Mouse (Mus musculus) CD4-positive, CD25-positive, alpha-beta regulatory T cell, adult 4 months (primary cell): ENCODE data around the gene Bcas3. TPM values are rescaled to one million over a fixed set of nuclear protein-coding genes. Genes with fewer than 3 reads are reported as not detected.

Experiments used
- ATAC-seq: one replicate; pipeline ENCODE4 v1.8.0; 2017
- polyA plus RNA-seq, 2 experiments: library from polyadenylated mRNA; unstranded; fragments of 100-300 nt; shearing (Covaris generic); gene quantifications; one replicate each; pipeline ENCODE4 v1.2.1; 2017

Gene Bcas3
- polyA plus RNA-seq, 2 experiments from 2014 or later = 56.0 to 63.1 TPM

DNA sequence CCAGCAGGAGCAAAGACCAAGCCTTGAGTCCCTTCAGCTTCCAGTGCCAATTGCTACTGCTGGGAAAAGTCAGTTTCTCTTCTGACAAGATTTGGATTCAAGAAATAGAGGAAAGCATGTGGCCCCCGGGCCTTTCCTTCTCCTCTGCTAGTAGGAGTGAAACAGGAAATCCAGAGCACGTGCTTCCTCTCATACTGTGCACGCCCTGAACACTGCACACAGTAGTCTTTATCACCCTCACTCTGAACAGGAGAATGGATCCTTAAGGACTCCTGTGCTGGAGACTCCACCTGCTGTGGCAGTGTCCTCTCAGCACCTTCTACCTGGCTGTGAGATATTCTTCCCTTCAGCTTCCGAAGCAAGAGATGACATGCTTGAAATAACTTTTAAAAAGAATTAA, 458.3 kb downstream of the Bcas3 start:
- ATAC-seq = no peak

DNA sequence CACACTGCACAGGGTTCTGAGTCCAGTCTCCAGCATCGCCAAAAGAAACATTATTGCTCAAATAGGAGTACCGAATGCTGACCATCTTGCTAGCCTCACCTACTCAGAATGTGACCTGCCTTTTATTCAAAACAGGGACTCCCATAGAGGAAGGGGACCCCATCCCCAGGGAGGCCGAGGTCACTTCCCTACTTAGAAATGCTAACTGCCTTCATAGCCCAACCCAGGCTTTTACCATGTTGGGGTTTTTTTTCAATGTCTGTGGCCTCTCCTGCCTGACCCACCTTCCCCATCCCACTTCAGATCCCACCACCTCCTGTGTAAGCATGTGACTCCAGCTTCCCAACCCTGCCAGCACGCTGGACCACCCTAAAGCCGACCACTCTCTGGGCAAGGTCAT, 458.7 kb downstream of the Bcas3 start:
- ATAC-seq = no peak

DNA sequence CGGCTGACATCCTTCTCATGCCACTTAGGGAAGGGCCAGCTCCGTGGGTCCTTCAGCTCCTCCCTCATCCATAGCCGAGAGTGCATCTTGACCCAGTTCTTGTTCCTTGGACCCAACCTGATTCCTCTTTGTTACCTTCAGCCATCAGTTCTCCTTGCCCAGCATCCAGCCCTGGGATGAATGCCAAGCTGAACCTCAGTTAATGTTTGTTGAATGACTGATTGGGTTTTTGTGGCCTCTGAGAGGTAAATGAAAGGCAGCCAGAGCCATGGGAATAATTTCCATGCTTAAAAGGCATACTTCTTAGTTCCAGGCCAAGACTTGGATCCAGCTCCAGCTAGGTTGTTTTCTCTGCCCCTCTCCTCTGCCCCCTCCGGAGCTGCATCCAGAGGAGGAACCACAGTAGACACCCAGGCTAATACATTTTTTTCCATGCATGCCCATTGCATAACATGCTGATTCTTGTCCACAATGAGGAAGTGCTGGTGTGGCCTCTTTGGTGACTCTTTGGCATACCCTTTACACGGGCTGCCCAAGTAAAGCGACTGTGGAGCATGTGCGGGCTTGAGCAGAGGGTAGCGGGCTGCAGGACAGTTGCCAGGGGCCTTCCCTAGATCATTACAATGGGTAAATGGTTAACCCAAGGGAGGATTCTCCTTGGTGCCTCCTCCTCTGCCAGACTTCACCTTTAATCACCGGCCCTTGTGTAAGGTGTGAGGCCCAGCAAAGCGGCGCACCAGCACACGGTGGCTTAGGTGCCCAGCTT, 459.4 kb downstream of the Bcas3 start:
- ATAC-seq = no peak

DNA sequence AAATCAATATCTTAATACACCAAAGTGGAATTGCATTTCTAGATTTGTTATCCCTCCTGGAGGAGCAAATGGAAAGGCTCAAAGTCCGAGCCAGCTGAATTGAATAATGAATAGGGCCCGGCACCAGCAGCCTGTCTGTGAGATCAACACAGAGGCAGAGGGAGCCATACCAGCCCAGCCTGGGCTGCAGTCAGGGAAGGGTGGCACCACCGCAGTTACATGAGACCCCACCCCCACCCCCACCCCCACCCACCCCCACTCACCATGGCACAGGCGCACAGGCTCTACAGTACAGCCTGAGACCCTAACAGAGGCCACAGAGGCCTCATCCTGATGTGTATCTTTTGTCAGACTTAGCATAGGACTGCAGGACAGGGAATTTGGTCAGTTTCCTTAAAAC, 461.7 kb downstream of the Bcas3 start:
- ATAC-seq = no peak

DNA sequence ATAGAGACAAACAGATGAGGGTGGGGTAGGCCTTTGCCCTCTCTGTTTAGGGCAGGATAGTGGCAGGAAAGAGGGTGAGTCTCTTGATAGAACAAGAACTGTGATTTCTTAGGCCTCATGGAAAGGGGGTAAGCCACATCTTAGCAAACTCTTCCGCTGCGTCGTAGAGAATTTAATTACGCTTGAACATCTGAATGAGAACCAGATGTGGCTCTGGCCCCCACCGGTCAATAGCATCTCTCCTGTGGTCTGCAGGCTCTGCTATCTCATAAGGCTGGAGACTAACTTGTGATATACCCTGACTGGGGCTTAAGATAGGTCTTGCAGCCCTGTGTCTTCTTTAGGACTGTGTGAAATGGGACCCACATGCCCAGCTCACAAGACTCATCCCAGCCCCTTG, 463.5 kb downstream of the Bcas3 start:
- ATAC-seq = no peak

DNA sequence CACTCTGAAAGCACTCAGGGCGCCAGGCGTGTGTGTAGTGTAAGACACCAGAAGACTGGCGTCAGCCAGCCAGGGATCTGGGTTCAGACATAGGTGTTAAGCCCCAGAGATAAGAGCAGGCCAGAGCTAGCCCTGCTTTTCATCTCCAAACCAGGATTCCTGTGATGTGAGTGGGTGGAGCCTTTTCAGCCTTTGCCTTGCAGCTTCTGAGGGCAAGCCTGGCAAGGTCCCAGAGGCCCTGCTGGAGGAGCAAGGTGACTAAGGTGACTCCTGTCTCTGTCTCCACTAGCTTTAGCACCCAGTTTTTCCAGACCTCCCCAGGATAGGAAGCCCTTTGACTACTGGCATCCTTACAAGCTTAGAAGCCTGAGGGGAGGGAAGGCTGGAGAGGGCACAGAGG, 465.4 kb downstream of the Bcas3 start:
- no peak for ATAC-seq

DNA sequence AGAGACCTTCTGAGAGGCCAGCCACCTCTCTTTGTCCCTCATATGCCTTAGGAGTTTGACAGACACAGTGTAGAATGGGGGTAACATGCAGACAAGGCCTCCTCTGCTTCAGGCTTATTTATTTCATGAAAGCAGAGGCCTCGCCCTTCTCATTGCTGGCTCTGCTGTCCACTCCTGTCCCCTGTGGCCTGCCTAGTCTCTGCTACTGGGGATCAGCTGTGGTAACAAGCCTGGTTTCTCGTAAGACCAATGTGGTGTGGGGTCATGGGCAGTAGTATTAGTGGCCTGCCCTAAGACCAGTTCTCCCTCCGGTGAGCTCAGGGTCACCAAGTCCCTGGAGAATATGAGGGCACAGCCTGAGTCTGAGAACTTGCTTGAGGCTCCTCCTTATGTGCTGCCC, 468.0 kb downstream of the Bcas3 start:
- ATAC-seq = no peak

DNA sequence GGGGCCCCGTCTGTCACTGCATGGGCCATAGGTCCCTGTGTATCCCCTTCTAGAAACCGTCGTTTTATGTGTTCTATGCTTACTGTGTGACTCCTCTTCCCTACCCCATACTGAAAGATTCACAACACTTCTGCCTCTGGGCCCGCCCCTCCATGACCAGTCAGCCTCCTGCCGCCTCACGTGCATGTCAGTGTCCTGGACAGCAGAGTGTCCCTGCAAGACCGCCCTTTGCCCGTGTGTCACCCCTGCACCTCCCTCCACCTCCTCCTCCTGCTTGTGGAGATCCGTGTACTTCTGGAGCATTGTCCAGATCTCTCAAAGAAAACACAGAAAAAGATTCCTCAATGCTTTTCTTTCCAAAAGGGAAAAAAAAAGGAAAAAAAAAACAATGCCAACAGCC, 468.7 kb downstream of the Bcas3 start:
- no peak for ATAC-seq

DNA sequence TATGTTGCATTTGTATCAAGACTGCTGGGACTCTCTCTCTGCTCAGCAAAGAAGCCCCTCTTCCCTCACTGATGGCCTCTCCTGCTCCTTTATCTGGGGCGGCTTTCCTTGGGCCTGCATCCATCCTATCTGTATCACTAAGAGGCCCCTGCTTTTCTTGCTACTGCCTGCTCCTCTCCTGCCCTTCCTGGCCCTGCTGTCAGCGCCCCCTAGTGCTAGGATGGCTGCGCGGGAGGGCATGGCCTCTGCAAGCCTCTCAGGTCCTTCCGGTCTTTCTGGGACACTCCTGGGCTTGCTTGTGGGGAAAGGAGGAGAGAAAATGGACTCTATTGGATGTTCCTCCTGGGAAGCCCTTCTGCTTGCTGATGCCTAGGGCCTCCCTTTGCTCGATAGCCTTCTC, 470.2 kb downstream of the Bcas3 start:
- ATAC-seq = no peak

DNA sequence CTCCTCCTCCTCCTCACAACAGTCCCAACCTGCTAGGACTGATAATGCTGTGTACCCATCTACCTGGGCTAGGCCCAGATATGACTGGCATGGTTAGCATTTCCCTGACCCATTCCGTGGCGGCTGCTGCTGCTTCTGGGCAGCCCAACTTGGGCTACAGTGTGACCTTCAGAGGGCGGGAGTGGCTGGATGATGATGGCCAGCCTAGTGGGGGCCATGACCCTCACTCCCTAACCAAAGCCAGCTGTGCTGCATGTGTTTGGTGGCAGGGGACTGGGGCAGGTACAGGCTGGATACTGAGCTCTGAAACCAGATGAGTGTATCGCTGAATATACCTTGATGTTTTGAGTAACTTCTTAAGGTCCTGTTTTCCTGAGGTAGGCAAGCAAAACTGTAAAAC, 470.8 kb downstream of the Bcas3 start:
- no peak for ATAC-seq

DNA sequence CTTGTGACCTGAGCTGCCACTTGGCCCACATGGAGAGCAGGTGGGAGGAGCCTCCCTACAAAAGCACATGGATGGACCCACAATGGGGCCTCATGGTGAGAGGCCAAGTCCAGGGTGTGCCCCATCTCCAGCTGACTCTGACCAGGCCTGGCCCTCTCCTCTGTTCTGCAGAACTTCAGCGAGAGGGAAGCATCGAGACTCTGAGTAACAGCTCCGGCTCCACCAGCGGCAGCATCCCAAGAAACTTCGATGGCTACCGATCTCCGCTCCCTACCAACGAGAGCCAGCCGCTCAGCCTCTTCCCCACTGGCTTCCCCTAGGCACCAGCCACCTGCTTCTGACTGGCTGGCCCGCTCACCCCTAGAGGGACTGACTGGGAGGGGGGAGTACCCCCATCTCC, 472.1 kb downstream of the Bcas3 start:
- no peak for ATAC-seq

DNA sequence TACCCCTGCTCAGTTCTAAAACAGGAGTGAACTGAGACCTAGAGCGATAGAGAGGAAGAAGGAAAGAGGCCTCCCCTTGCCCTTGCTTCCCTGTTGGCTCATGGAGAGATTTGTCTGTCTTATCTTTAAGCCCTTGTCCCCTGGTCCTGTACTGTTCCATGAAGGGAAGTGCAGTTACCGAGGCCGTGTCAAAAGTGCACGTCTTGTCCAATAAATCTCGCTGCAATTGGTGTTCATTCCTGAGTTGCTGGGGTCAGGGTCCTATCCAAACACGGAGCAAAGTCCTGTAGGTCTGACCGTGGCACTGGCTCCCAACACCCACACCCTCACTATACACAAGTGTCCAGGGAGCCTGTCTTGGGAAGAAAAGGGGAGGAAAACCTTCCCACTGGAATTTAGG, 472.9 kb downstream of the Bcas3 start:
- ATAC-seq = no peak

DNA sequence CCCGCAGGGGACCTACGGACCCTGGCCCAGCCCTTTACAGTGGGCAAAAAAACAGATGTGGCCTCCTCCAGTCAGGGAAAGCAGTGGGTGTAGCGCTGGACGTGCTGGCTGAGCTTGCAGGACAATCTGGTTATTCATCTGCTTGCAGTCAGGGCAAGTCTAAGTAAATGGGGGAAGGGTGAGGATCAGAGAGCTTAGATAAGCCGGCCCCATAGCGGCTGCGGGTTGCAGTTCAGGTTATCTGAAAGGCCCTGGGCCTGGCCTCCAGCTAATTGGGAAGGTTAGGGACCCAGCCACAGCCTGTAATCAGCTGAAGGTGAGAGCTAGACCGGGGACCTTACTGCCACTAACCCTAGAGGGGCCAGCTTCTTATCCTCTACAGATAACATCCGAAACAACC, 474.4 kb downstream of the Bcas3 start:
- ATAC-seq = no peak

DNA sequence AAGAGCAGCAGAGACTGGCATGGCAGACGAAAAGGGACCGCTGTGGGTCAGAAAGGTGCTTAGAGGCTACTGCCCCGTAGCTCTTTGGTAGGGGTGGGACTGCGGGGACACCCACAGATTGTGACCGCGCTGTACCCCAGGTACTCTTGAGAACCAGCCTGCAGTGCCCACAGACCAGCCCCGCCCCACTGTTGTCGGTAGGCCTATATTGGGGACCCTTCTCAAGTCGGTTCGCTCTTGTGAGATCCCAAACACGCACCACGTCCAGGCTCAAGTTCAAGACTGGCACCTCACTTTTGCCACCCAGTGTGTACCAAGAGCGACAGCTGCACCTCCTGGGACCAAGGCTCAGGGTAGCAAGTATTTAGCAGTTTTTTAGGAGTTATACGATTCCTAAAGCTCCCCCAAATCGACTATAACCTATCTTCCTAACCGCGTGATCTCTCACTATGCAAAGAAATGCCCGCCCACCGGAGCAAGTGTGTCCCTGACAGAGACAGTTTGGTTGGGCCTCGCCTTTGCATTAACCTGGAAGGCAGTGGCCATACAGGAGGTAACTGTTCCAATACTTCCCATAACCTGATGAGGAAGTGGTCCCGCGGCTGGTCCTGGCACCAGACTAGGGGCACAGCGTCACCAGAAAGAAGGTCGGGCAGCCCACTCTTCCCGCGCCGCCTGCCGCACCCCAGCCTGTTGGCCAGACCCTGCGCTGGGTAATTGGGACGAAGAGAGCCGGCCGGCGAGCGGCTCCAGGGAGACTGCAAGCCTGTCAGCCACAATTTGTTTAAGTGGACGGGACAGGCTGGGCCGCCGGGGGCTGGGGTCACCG, 475.9 kb downstream of the Bcas3 start:
- no peak for ATAC-seq

DNA sequence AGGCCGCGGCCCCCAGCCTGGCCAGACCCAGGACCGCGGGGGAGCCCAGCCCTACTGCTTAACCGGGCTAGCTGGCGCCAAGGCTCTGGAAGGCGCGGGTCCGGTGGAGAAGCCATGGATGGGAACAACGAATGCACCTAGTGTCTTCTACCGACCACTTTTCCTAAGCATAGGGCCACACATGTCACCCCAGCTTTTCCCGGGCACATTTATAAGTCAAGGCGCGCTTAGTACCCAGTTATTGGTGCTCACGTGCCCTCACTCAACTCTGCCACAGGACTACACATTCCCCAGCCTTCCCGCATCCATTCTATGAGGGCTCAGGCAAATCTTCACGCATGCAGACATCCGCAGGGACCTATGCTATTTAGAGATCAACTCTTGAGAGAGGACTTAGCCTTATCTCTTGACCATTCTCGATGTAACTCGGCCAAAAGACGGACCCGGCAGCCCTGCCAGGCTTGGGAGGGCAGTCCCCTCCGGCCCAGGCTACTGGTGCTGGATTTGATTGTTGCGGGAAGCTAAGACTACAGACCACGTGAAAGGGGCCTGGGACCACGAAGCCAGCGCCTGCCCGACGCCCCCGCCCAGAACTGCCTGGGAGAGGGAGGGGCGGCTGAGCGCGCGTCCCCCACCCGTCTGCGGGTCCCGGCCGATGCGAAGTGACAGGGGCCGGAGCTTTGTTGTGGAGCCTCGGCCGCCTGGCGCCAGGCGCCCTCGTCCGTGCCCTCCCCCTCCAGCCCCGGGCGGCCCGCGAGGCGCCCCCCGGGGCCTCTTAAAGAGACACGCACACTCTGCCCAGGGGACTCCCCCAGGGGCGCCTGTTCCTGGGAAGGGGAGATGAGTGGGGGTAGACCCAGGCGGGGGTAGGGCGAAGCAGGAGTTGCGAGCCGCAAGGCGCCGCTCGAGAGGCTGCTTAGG, 476.8 kb downstream of the Bcas3 start:
- ATAC-seq = no peak

DNA sequence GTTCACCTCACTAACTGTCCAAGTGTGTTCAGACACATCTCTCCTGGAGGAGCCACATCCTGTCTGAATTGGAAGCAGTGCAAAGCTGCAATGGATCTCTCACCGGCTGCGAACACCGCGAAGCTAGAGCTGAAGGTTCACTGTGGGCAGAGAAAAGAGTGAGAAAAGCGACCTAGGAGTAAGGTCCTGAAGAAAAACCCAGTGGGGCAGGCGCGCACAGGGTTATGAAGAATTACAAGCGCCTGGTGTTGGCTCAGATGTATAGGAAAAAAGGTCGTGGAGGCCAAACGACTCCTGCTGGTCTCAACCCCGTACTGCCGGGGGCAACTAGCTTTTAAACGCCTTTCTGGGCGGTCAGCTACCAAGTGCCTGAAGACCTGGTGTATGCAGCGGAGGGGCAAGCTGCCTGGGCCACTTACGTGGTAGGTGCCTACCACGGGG, 478.0 kb downstream of the Bcas3 start:
- no peak for ATAC-seq

DNA sequence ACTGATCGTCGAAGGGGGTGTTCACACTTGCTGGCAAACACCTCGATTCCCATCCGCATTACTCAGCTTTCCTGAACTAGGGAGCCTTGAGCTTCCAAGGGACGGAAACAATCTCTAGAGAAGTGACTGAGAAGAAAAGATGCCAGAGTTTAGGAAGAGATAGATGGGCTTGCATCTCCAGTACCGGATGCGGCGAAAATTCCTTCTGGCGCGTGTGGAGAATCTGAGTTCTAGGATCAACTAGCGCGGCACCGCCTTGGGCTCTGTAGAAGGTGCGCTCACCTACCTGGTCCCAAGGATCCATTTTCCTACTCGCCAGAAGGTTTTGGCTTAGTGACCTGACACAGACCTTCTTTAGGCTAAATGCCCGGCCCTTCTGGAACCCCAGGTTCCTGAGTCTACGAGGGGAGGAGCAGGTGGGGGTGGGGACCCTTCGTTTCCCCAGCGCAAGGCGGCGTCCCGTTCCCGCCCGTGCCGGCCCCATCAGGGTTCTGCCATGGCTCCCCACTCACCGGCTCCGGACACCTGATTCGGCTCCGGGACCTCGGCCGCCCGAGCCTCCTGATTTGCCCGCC, 478.8 kb downstream of the Bcas3 start:
- ATAC-seq = no peak

DNA sequence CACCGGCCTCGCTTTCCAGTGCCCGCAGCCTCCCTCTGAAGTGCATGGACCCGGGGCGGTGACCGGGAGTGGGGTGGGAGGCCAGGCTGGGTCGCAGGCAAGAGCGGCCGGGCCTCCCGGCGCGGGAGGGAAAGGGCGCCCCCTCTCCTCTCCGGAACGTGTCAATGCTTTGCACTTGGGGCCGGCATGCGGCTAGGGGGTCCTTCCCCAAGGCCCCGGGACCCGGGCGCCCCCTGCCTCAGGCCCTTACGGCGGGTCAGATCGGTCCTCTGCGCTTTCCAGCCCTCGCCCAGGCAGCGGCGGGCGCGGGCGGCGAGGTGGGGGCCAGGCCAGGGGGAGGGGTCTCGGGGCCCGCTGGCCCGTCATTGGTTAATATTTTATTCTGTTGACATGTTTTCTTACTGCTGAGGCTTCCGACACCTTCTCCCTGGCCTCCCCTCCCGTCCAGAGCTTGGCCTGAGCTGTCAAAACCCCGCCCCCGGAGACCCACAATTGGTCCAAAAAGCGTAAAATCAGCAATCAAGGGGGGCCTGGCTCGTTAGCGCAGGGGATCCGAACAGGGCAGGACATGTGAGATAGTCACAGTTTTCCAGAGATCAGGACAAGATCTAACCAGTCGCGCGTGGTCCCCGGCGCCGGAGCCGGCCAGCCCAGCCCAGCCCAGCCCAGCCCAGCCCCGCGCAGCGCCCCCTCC, 479.4 kb downstream of the Bcas3 start, which contains the start of gene Tbx2:
Gene Tbx2 (plus strand): TSS at position 321 of the 694 bp plus-strand sequence.
- no peak for ATAC-seq

DNA sequence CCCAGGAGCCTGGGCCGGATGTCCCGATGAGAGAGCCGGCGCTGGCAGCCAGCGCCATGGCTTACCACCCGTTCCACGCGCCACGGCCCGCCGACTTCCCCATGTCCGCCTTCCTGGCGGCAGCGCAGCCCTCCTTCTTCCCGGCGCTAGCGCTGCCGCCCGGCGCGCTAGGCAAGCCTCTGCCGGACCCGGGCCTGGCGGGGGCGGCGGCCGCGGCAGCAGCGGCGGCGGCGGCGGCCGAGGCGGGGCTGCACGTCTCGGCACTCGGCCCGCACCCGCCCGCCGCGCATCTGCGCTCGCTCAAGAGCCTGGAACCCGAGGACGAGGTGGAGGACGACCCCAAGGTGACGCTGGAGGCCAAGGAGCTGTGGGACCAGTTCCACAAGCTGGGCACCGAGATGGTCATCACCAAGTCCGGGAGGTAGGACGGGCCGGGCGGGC, 480.1 kb downstream of the Bcas3 start:
- no peak for ATAC-seq

DNA sequence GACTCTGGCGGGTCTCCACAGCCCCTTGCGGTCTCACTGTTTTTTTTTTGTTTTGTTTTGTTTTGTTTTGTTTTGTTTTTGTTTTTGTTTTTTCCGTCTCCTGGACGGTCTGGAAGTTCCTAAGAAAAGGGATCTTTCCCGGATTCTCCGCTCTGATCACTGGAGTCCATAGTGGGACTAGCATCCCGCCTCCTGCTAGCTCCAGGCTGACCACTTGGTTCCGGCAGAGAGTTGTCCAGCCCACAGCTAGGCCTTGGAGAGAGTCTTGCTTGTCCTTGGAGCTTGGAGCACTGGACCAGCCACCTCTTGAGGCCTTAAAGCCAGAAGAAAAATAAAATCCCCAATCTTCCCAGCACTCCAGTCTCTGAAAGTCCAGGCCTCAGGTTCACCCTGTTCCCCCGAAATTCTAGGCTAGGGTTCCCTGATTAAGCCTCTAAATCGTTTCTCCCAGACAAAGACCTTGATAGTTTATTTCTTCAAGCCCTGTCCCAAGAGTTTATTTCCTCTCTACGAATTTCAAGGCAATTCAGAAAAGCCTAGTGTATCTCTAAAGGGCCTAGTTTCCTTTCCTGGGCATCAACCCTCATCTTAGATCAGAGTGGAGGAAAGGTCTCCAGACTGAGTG, 480.9 kb downstream of the Bcas3 start:
- ATAC-seq = no peak

DNA sequence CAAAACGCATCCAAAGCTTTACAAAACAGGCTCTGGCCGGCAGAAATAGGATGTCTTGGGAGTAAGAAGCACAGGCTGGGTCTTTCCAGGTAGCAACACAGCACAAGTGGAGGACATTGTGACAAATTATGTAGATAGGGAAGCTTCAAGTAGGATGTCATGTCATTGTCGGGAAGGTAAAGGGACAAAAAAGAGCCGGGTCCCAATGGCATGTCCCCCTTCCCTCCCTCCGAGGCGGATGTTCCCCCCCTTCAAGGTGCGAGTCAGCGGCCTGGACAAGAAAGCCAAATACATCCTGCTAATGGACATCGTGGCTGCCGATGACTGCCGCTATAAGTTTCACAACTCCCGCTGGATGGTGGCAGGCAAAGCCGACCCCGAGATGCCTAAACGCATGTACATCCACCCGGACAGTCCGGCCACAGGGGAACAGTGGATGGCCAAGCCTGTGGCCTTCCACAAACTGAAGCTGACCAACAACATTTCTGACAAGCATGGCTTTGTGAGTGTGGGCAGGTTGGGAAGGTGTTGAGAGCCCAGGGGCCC, 481.5 kb downstream of the Bcas3 start:
- ATAC-seq = no peak
